10 mouse cellular contexts compared by ENCODE assay signal in the genomic region with DNA sequence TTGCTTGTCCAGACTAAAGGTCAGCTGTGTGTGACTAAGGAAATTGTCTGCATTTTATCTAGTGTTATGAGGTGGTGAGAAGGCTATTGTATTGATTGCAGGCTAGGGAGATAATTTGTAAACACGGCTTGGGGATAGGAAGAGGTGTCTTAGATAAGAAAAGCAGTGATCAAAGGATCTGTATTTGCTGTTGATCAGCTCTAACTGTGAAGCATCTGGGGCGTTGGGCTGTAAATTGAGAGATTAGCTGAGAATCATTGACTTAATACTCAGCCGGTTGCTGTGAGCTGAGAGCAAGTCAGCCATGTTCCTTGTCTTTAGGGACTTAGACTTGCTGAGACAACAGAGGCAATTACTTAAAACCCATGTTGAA. TPM values are rescaled to one million over a fixed set of nuclear protein-coding genes. Genes with fewer than 3 reads are reported as not detected.
A peak's percentile ranks its signal among the peaks of the same experiment; 100 is the strongest.
DNase-seq lines count a peak whose midpoint lies in the region; ATAC-seq and TF ChIP-seq lines count a peak whose summit lies in the region.
"Had no signal": no experiment of that assay in that cellular context is flagged by ENCODE, and none has a peak within 500 bp of the region (broad histone marks: within the 10 kb centered on the region; RNA-seq: fewer than 3 reads in every experiment).

No protein-coding gene starts in this region.

- no peaks in the 10 kb centered on the region for H3K36me3 ChIP-seq in forebrain, embryonic 10.5 days (replicated peaks)
- no peaks in the 10 kb centered on the region for H3K36me3 ChIP-seq in forebrain, embryonic 15.5 days
- H3K36me3 ChIP-seq in kidney, postnatal 0 days (ENCODE audit: insufficient read depth, low read length): no peaks in the 10 kb centered on the region

- no peak for ATAC-seq in forebrain, embryonic 15.5 days (replicated peaks)
- no peak for ATAC-seq in kidney, postnatal 0 days (replicated peaks; ENCODE audit: low FRiP score, low read depth)
- 0 out of 2 replicates have a peak, but pooled peaks have one; percentile 6 for ATAC-seq in megakaryocyte progenitor cell, adult 5-6 weeks (replicated peaks; ENCODE audit: poor library complexity)

- peak overlapping the region; percentile 9; the same call in 1 of the 2 replicates for H3K27ac ChIP-seq in forebrain, embryonic 10.5 days
- no peak overlapping the region for H3K27ac ChIP-seq in forebrain, embryonic 15.5 days (replicated peaks)
- 0 out of 2 replicates have a peak overlapping the region, but pooled peaks have one; percentile 27 for H3K27ac ChIP-seq in kidney, postnatal 0 days

- H3K4me3 ChIP-seq in forebrain, embryonic 10.5 days: no peak overlapping the region
- H3K4me3 ChIP-seq in forebrain, embryonic 15.5 days: no peak overlapping the region
- no peak overlapping the region for H3K4me3 ChIP-seq in kidney, postnatal 0 days (replicated peaks; ENCODE audit: low read depth, low read length)

- 24% methylated on average over 3 of the region's 3 CpGs for WGBS in forebrain, embryonic 10.5 days
- WGBS in forebrain, embryonic 15.5 days: 18% methylated on average over 3 of the region's 3 CpGs
- WGBS in kidney, postnatal 0 days: 38% methylated on average over 3 of the region's 3 CpGs

- H3K9ac ChIP-seq in forebrain, embryonic 15.5 days (replicated peaks): no peak overlapping the region
- no peak overlapping the region for H3K9ac ChIP-seq in kidney, postnatal 0 days (ENCODE audit: low read depth, low read length)

- H3K27me3 ChIP-seq in forebrain, embryonic 10.5 days (ENCODE audit: poor library complexity, severe bottlenecking): peaks cover 4% of the 10 kb centered on the region; the same call in 1 of the 2 replicates
- no peaks in the 10 kb centered on the region for H3K27me3 ChIP-seq in forebrain, embryonic 15.5 days
- no peaks in the 10 kb centered on the region for H3K27me3 ChIP-seq in kidney, postnatal 0 days (ENCODE audit: insufficient read depth, low read length)

- no peak for DNase-seq in forebrain, embryonic 10.5 days (ENCODE audit: extremely low spot score, low spot score)
- no peak for DNase-seq in kidney, postnatal 0 days (ENCODE audit: low spot score)
- no peak for DNase-seq in kidney, adult 8-10 months
- peak; percentile 20 for DNase-seq in retina, postnatal 7 days (ENCODE audit: low read depth, low spot score)
- no peak for DNase-seq in thymus, postnatal 4 days
- no peak for DNase-seq in left cerebral cortex, adult 11 months (ENCODE audit: low spot score)
- DNase-seq: cerebellum, adult 11-12 months; kidney, adult 9 months had no signal

- no peak for TF ChIP-seq CTCF in kidney, postnatal 0 days (IDR thresholded peaks at IDR 0.05; ENCODE audit: low read depth)

- H3K4me2 ChIP-seq in forebrain, embryonic 15.5 days (replicated peaks): no peak overlapping the region
- H3K4me2 ChIP-seq in kidney, postnatal 0 days (ENCODE audit: low read length): no peak overlapping the region

- peaks cover 29% of the 10 kb centered on the region for H3K4me1 ChIP-seq in forebrain, embryonic 10.5 days
- H3K4me1 ChIP-seq in forebrain, embryonic 15.5 days: no peaks in the 10 kb centered on the region
- H3K4me1 ChIP-seq in kidney, postnatal 0 days (replicated peaks; ENCODE audit: insufficient read depth, low read length): peaks cover 9% of the 10 kb centered on the region

- no peaks in the 10 kb centered on the region for H3K9me3 ChIP-seq in forebrain, embryonic 10.5 days
- H3K9me3 ChIP-seq in forebrain, embryonic 15.5 days: no peaks in the 10 kb centered on the region
- no peaks in the 10 kb centered on the region for H3K9me3 ChIP-seq in kidney, postnatal 0 days (replicated peaks; ENCODE audit: low read length)

RNA-seq across cellular contexts. Expression of a gene that starts 55.6 kb away (rescaled TPM):
- 7.1 and 7.5 TPM in 2 replicates for polyA plus RNA-seq in forebrain, embryonic 10.5 days (2016; fragmentation: Nextera tagmentation; extraction: Ambion mirVana)
- polyA plus RNA-seq in forebrain, embryonic 15.5 days (2015; fragmentation: Nextera tagmentation; extraction: Ambion mirVana): 3.0 and 3.4 TPM in 2 replicates
- 3.9 TPM in 2 replicates for polyA plus RNA-seq in kidney, postnatal 0 days (2015; fragmentation: Nextera tagmentation; extraction: Ambion mirVana)
- total RNA-seq in megakaryocyte progenitor cell, adult 5-6 weeks (2015): 15.7 and 19.5 TPM in 2 replicates
- total RNA-seq in megakaryocyte progenitor cell, adult 5-6 weeks (2017): 15.7 and 19.1 TPM in 2 replicates

RNA-seq across cellular contexts. Expression of a gene that starts 56.6 kb away (rescaled TPM):
- polyA plus RNA-seq in forebrain, embryonic 10.5 days (2016; fragmentation: Nextera tagmentation; extraction: Ambion mirVana): 13.9 and 15.9 TPM in 2 replicates
- 11.9 and 14.4 TPM in 2 replicates for polyA plus RNA-seq in forebrain, embryonic 15.5 days (2015; fragmentation: Nextera tagmentation; extraction: Ambion mirVana)
- polyA plus RNA-seq in kidney, postnatal 0 days (2015; fragmentation: Nextera tagmentation; extraction: Ambion mirVana): 7.6 and 8.9 TPM in 2 replicates
- 19.7 and 26.5 TPM in 2 replicates for total RNA-seq in megakaryocyte progenitor cell, adult 5-6 weeks (2015)
- total RNA-seq in megakaryocyte progenitor cell, adult 5-6 weeks (2017): 15.8 and 17.4 TPM in 2 replicates
